Mouse (Mus musculus): ENCODE results near the gene Olfr297.

Gene Olfr297

GRCm38 (mm10) chr7:86519668-86520067 lies at the start of gene Olfr297:
Gene Olfr297, plus strand, starts transcription at chr7:86519968.
- no peak for DNase-seq

- DNase-seq: no peak
These were observed 27.4 kb upstream of the Olfr297 start, which contains the start of gene Olfr298 for GRCm38 (mm10) chr7:86492384-86492783. Gene Olfr298, minus strand, starts transcription at chr7:86492484.

Measured in cerebellum, postnatal 14 days (tissue).